Mouse (Mus musculus) myocyte (in vitro differentiated cells): ENCODE data around the gene Pdxk.

ENCODE experiments used
- CEBPB ChIP-seq: IDR thresholded peaks from 2 replicates; pipeline ENCODE4 v1.6.1; 2011; ENCODE audit warnings: mild to moderate bottlenecking, moderate library complexity; ENCODE audit not compliant: poor library complexity, insufficient read depth, severe bottlenecking
- POLR2A ChIP-seq: IDR thresholded peaks from one replicate; pipeline ENCODE4 v1.6.1; 2011; ENCODE audit warnings: low read depth, mild to moderate bottlenecking, control low read depth, moderate library complexity; ENCODE audit not compliant: insufficient read length
- SRF ChIP-seq: IDR thresholded peaks from one replicate; pipeline ENCODE4 v1.6.1; 2011; ENCODE audit warnings: low read depth; ENCODE audit not compliant: control insufficient read depth, insufficient read length
- USF1 ChIP-seq: IDR thresholded peaks from one replicate; pipeline ENCODE4 v1.6.1; 2011; ENCODE audit warnings: low read depth, mild to moderate bottlenecking, control low read depth, moderate library complexity

DNA sequence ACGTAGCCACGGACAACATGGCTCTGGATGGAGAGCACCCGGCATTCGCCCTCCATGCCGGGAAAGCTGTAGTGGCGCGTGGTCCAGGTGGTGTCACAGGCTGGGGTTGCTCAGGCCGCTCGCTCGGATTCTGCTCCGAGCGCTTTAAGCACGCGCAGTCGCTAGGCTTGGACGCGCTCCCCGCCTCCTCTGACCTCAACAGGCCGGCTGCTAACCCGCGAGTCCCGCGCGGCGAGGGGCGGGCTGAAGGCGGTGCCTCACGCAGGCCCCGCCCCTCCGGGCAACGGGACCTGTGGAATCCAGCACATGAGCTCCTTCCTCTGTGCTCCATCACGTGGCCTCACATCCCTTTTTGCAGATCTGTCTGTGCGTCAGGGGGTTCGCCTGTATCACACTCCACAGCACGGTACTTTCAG is at the start of gene Pdxk:
- TF ChIP-seq POLR2A (peak; percentile 84), SRF (peak; percentile 43), CEBPB (no peak), USF1 (peak; percentile 93)
